Mouse (Mus musculus) small intestine, adult 2 months (tissue): ENCODE measurements around the gene Fbxo22.

Experiments
- CTCF ChIP-seq: fragments of 200-500 bp; IDR thresholded peaks from 2 replicates; pipeline ENCODE4 v1.5.1; 2012; ENCODE audit warnings: low read depth, mild to moderate bottlenecking, control low read depth, inconsistent platforms, low read length, moderate library complexity, mixed read lengths; ENCODE audit not compliant: insufficient replicate concordance, insufficient read length; ENCODE audit errors: extremely low read depth
- POLR2A ChIP-seq: fragments of 200-500 bp; IDR thresholded peaks from 2 replicates; pipeline ENCODE4 v1.6.1; 2012; ENCODE audit warnings: low read depth, mild to moderate bottlenecking, control low read depth, inconsistent platforms, low read length, moderate library complexity

DNA sequence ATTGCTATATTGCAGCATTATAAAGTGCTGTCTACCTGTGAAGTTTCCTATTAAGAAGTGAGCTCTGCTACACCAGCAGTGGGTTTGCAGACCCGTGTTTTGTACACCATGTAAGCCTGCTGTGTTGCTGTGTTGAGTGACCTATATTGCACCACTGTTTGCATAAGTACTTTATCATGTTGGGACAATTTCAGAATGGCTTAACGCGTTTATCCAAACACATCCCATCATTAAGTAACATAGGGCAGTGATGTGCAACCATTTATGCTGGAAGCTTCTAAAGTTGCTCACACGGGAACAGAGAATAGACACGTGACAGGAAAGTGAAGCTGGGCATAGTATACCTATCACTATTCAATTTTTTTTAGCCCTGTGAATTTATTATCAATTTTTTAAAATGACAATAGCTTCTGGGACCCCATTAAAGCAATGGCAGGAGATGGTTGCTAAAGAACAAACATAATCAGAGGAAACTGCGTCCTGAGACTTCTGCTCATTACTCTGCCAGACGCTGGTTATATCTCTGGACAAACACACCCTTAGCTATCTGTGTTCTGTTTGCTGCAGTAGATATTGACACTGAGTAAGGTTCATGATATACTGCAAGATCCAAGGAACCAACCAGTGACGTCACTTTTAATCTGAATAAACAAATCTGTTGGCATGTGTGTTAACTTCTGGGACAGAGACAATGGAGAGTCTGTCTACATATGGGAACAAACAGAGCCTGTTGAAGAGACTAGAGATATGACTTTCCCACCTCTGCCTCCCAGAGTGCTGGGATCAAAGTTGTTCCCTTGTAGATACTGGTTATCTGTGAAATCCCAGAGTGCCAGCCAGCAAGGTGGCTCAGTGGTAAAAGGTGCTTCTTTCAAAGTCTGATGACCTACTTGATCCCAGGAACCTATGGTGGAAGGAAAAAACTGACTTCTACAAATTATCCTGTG lies 55.9 kb downstream of the Fbxo22 start:
- no peak for TF ChIP-seq POLR2A
- no peak for TF ChIP-seq CTCF
